Mouse (Mus musculus) thymus, adult 2 months (tissue): ENCODE measurements at regions not wholly inside any gene's neighbourhood (a gene's known extent, or its start where the extent isn't known, plus 50 kb on each side); places are given as distances from the start of the nearest gene placed in this dataset.

ENCODE experiments used
- DNase-seq: peaks from one replicate; pipeline ENCODE4 v3.0.0; 2021
- H3K27ac ChIP-seq: fragments of 200-500 bp; 2 replicates; pipeline ENCODE4 v1.5.1; 2012; ENCODE audit warnings: low read length, control low read depth; ENCODE audit not compliant: control insufficient read depth, insufficient read depth
- H3K27me3 ChIP-seq: fragments of 200-500 bp; 2 replicates; pipeline ENCODE4 v1.6.1; 2012; ENCODE audit warnings: mild to moderate bottlenecking, low read length, moderate library complexity, mixed read lengths; ENCODE audit not compliant: control insufficient read depth, insufficient read depth
- H3K36me3 ChIP-seq: fragments of 200-500 bp; 2 replicates; pipeline ENCODE4 v1.6.1; 2012; ENCODE audit warnings: mild to moderate bottlenecking, low read length, moderate library complexity; ENCODE audit not compliant: control insufficient read depth, insufficient read depth
- H3K4me1 ChIP-seq: fragments of 200-500 bp; replicated peaks from 2 replicates; pipeline ENCODE4 v1.6.1; 2012; ENCODE audit warnings: low read length; ENCODE audit not compliant: control insufficient read depth, insufficient read depth
- H3K4me3 ChIP-seq: fragments of 200-500 bp; 2 replicates; pipeline ENCODE4 v1.5.1; 2012; ENCODE audit warnings: mild to moderate bottlenecking, low read length, control low read depth, moderate library complexity; ENCODE audit not compliant: control insufficient read depth, insufficient read depth
- CTCF ChIP-seq: fragments of 200-500 bp; IDR thresholded peaks from 2 replicates; pipeline ENCODE4 v1.5.1; 2012; ENCODE audit warnings: mild to moderate bottlenecking, control low read depth, low read length, moderate library complexity, borderline replicate concordance; ENCODE audit not compliant: control insufficient read depth, poor library complexity, insufficient read depth; ENCODE audit errors: extremely low read depth
- POLR2A ChIP-seq: fragments of 200-500 bp; IDR thresholded peaks from 2 replicates; pipeline ENCODE4 v1.6.1; 2012; ENCODE audit warnings: mild to moderate bottlenecking, low read length, control low read depth, moderate library complexity; ENCODE audit not compliant: control insufficient read depth, poor library complexity, insufficient read depth; ENCODE audit errors: extremely low read depth
- WGBS: fragments of 180-500 bp; shearing (Covaris S2); methylation state at CpG from one replicate; pipeline ENCODE4 v1.1.7; 2018; 5-methylcytosine and 5-hydroxymethylcytosine counted together

GRCm38 (mm10) chr8:8487706-8488105 lies 173.3 kb downstream of the Efnb2 start:
- Histone ChIP-seq H3K27ac (no peak overlapping the region), H3K27me3 (no peaks in the 10 kb centered on the region), H3K4me1 (no peaks in the 10 kb centered on the region; the same call in 1 of the 2 replicates), H3K4me3 (no peak overlapping the region), H3K36me3 (no peaks in the 10 kb centered on the region)
- no peak for TF ChIP-seq POLR2A
- no peak for TF ChIP-seq CTCF
- WGBS: 88% methylated on average over 5 of the region's 5 CpGs
- DNase-seq: no peak

- no peak overlapping the region for H3K4me3 ChIP-seq
- no peak overlapping the region for H3K27ac ChIP-seq
- no peaks in the 10 kb centered on the region; the same call in 1 of the 2 replicates for H3K4me1 ChIP-seq
- no peaks in the 10 kb centered on the region for H3K36me3 ChIP-seq
- no peak for DNase-seq
- TF ChIP-seq CTCF (no peak), POLR2A (no peak)
- 78% methylated on average over 3 of the region's 3 CpGs for WGBS
- H3K27me3 ChIP-seq: no peaks in the 10 kb centered on the region
Measured at GRCm38 (mm10) chr8:8486866-8487265, 174.2 kb downstream of the Efnb2 start.

GRCm38 (mm10) chr8:8485252-8485651 lies 175.8 kb downstream of the Efnb2 start:
- no peaks in the 10 kb centered on the region for H3K27me3 ChIP-seq
- no peak overlapping the region for H3K4me3 ChIP-seq
- H3K27ac ChIP-seq: no peak overlapping the region
- H3K4me1 ChIP-seq: no peaks in the 10 kb centered on the region; the same call in 1 of the 2 replicates
- 95% methylated on average over 3 of the region's 3 CpGs for WGBS
- no peaks in the 10 kb centered on the region for H3K36me3 ChIP-seq
- no peak for DNase-seq
- TF ChIP-seq CTCF (no peak), POLR2A (no peak)

- H3K27ac ChIP-seq: no peak overlapping the region
- 91% methylated on average over 8 of the region's 8 CpGs for WGBS
- no peak for DNase-seq
- no peaks in the 10 kb centered on the region; the same call in 1 of the 2 replicates for H3K4me1 ChIP-seq
- H3K4me3 ChIP-seq: no peak overlapping the region
- H3K36me3 ChIP-seq: no peaks in the 10 kb centered on the region
- TF ChIP-seq CTCF (no peak), POLR2A (no peak)
- no peaks in the 10 kb centered on the region for H3K27me3 ChIP-seq
Measured at GRCm38 (mm10) chr8:8484546-8484945, 176.5 kb downstream of the Efnb2 start.

GRCm38 (mm10) chr8:8482707-8483480 lies 178.1 kb downstream of the Efnb2 start:
- Histone ChIP-seq H3K36me3 (no peaks in the 10 kb centered on the region), H3K4me1 (no peaks in the 10 kb centered on the region), H3K4me3 (no peak overlapping the region), H3K27ac (no peak overlapping the region), H3K27me3 (no peaks in the 10 kb centered on the region)
- WGBS: 87% methylated on average over 10 of the region's 10 CpGs
- no peak for DNase-seq
- TF ChIP-seq CTCF (no peak), POLR2A (no peak)

- TF ChIP-seq POLR2A (no peak), CTCF (no peak)
- Histone ChIP-seq H3K36me3 (no peaks in the 10 kb centered on the region), H3K4me1 (no peaks in the 10 kb centered on the region), H3K4me3 (no peak overlapping the region), H3K27me3 (no peaks in the 10 kb centered on the region), H3K27ac (no peak overlapping the region)
- no peak for DNase-seq
- WGBS: 96% methylated on average over 5 of the region's 5 CpGs
Measured at GRCm38 (mm10) chr8:8477456-8477855, 183.6 kb downstream of the Efnb2 start.
